Mouse (Mus musculus): ENCODE data around the gene Olfr824.
"Not testable (repeated sequence)": the region's sequence is repeated elsewhere in the genome, so short reads cannot be mapped to it uniquely, and the experiment has no call there.

The Olfr824 gene

GRCm38 (mm10) chr10:130129900-130130299 lies at the start of gene Olfr824:
TSS of gene Olfr824 (minus strand) at chr10:130130000.
- not testable (repeated sequence) for DNase-seq

GRCm38 (mm10) chr10:130166666-130167065 lies 36.9 kb upstream of the Olfr824 start, which contains the start of gene Olfr825:
TSS of gene Olfr825 (minus strand) at chr10:130166766.
- no peak for DNase-seq

GRCm38 (mm10) chr10:130165196-130165595 lies 35.4 kb upstream of the Olfr824 start:
- no peak for DNase-seq

GRCm38 (mm10) chr10:130144121-130144520 lies 14.3 kb upstream of the Olfr824 start:
- no peak for DNase-seq

GRCm38 (mm10) chr10:130142481-130142880 lies 12.7 kb upstream of the Olfr824 start:
- not testable (repeated sequence) for DNase-seq

- no peak for DNase-seq
These were observed 5.0 kb upstream of the Olfr824 start for GRCm38 (mm10) chr10:130134811-130135210.

- not testable (repeated sequence) for DNase-seq
These were observed 13.8 kb downstream of the Olfr824 start for GRCm38 (mm10) chr10:130116045-130116444.

- DNase-seq = not testable (repeated sequence)
These were observed 14.5 kb downstream of the Olfr824 start, which contains the start of gene Olfr823 for GRCm38 (mm10) chr10:130115283-130115682. TSS of gene Olfr823 (minus strand) at chr10:130115383.

GRCm38 (mm10) chr10:130096104-130096503 lies 33.7 kb downstream of the Olfr824 start:
- DNase-seq = no peak

GRCm38 (mm10) chr10:130092838-130093440 lies 36.9 kb downstream of the Olfr824 start:
- no peak for DNase-seq
